Mouse (Mus musculus) lung, postnatal 0 days (tissue): ENCODE results near the gene Eefsec. TPM values are rescaled to one million over a fixed set of nuclear protein-coding genes. Genes with fewer than 3 reads are reported as not detected.

ENCODE experiments used
- ATAC-seq: fragments of 200-750 bp; cut with Nextera tagmentation; 2 replicates; pipeline ENCODE4 v1.8.0; 2017; ENCODE audit warnings: moderate library complexity
- DNase-seq: peaks from one replicate; pipeline ENCODE4 v3.0.0-alpha.2; 2016; ENCODE audit warnings: low spot score
- H3K27ac ChIP-seq: fragments of 300-500 bp; sonication (generic); 2 replicates; pipeline ENCODE4 v1.5.1; 2014; ENCODE audit warnings: antibody characterized with exemption, mild to moderate bottlenecking, low read length, mixed read lengths
- H3K27me3 ChIP-seq: fragments of 300-500 bp; sonication (generic); replicated peaks from 2 replicates; pipeline ENCODE4 v1.6.1; 2014; ENCODE audit warnings: low read length, mixed read lengths; ENCODE audit not compliant: insufficient read depth
- H3K36me3 ChIP-seq: fragments of 300-500 bp; sonication (generic); 2 replicates; pipeline ENCODE4 v1.6.1; 2014; ENCODE audit warnings: low read length, mixed read lengths; ENCODE audit not compliant: insufficient read depth
- H3K4me1 ChIP-seq: fragments of 300-500 bp; sonication (generic); 2 replicates; pipeline ENCODE4 v1.6.1; 2014; ENCODE audit warnings: antibody characterized with exemption, low read depth, low read length, mixed read lengths; ENCODE audit not compliant: insufficient read depth
- H3K4me2 ChIP-seq: fragments of 300-500 bp; sonication (generic); replicated peaks from 2 replicates; pipeline ENCODE4 v1.6.1; 2014; ENCODE audit warnings: low read depth, mild to moderate bottlenecking, low read length, moderate library complexity, mixed read lengths
- H3K4me3 ChIP-seq: fragments of 300-500 bp; sonication (generic); 2 replicates; pipeline ENCODE4 v1.5.1; 2014; ENCODE audit warnings: low read depth, low read length
- H3K9ac ChIP-seq: fragments of 300-500 bp; sonication (generic); replicated peaks from 2 replicates; pipeline ENCODE4 v1.6.1; 2014; ENCODE audit warnings: low read depth, mild to moderate bottlenecking
- H3K9me3 ChIP-seq: fragments of 300-500 bp; sonication (generic); 2 replicates; pipeline ENCODE4 v1.6.1; 2016; ENCODE audit warnings: low read length, mixed read lengths
- CTCF ChIP-seq: IDR thresholded peaks from 2 replicates; pipeline ENCODE4 v1.5.1; 2016; ENCODE audit warnings: antibody characterized with exemption, mild to moderate bottlenecking
- EP300 ChIP-seq: IDR thresholded peaks from 2 replicates; pipeline ENCODE4 v1.6.1; 2016; ENCODE audit warnings: antibody characterized with exemption, mild to moderate bottlenecking, control low read depth
- WGBS: fragments of 180-500 bp; shearing (Covaris S2); extraction: QIAGEN DNeasy Blood & Tissue Kit; methylation state at CpG from one replicate; pipeline ENCODE4 v1.1.7; 2014; 5-methylcytosine and 5-hydroxymethylcytosine counted together
- polyA plus RNA-seq: library from polyadenylated mRNA; unstranded; fragments of >200 nt; fragmentation: Nextera tagmentation; extraction: Ambion mirVana; gene quantifications from 2 replicates; pipeline ENCODE4 v1.2.1, GENCODE M21; 2015

Eefsec gene
- polyA plus RNA-seq, 1 experiment from 2014 or later = 21.0 TPM

- H3K9me3 ChIP-seq = no peaks in the 10 kb centered on the region
- H3K27ac ChIP-seq = no peak overlapping the region
- H3K4me2 ChIP-seq = no peak overlapping the region
- 25% methylated on average over 4 of the region's 4 CpGs for WGBS
- H3K36me3 ChIP-seq = no peaks in the 10 kb centered on the region
- no peak overlapping the region for H3K9ac ChIP-seq
- H3K27me3 ChIP-seq = no peaks in the 10 kb centered on the region
- no peak for ATAC-seq
- H3K4me3 ChIP-seq = no peak overlapping the region
- TF ChIP-seq EP300 = no peak
- no peak for TF ChIP-seq CTCF
- no peak for DNase-seq
- no peaks in the 10 kb centered on the region for H3K4me1 ChIP-seq
These were observed 227.2 kb downstream of the Eefsec start for GRCm38 (mm10) chr6:88219094-88219493.

GRCm38 (mm10) chr6:88216199-88216598 lies 230.1 kb downstream of the Eefsec start:
- Histone ChIP-seq H3K4me3 (no peak overlapping the region), H3K4me1 (no peaks in the 10 kb centered on the region), H3K36me3 (no peaks in the 10 kb centered on the region), H3K4me2 (no peak overlapping the region), H3K27me3 (no peaks in the 10 kb centered on the region), H3K9me3 (no peaks in the 10 kb centered on the region), H3K27ac (no peak overlapping the region), H3K9ac (no peak overlapping the region)
- ATAC-seq (no peak), DNase-seq (no peak)
- WGBS = 64% methylated on average over 4 of the region's 4 CpGs
- TF ChIP-seq CTCF (no peak), EP300 (no peak)

DNA sequence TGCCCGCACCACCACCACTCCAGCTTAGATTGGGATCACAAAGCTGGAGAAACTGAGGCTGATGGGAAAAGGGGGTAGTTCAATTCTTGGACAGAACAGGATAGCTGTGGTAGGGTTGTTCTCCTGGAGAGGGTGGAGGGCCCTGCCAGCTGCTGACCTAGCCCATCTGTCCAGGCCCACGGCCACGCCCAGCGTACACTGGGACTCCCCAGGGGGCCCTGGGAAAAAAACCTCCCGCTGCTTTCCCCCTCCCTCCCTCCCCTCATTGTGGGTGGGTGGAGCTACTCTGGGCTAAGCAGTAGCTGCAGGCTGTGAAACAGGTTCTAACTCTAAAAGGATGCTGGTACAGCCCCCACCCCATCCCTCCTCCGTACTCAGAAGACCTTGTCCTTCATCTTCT lies 230.5 kb downstream of the Eefsec start:
- no peak for TF ChIP-seq EP300
- no peak for TF ChIP-seq CTCF
- no peak for DNase-seq

DNA sequence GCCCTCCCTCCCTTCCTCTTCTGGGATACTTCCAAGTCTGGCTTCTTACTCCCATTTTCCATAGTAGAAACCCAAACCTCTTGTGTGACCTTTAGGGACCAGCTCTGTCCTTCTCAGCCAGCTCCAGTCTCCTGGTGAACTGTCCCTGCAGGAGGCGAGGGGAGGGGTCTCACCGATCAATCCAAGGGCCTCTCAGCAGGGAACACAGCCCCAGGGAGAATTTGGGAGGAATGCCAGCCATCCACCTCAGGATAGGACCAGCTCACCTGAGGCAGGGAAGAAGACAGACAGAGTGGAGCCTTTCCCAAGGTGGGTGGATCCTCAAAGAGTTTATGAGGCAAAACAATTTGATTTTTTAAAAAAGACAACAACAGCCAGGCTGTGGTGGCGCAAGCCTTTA lies 236.2 kb downstream of the Eefsec start:
- Histone ChIP-seq H3K4me1 (no peaks in the 10 kb centered on the region), H3K9me3 (no peaks in the 10 kb centered on the region), H3K4me3 (no peak overlapping the region), H3K36me3 (no peaks in the 10 kb centered on the region), H3K4me2 (no peak overlapping the region), H3K9ac (no peak overlapping the region), H3K27ac (no peak overlapping the region), H3K27me3 (peaks cover 8% of the 10 kb centered on the region; the same call in 1 of the 2 replicates)
- DNase-seq = no peak
- ATAC-seq = no peak
- no peak for TF ChIP-seq CTCF
- TF ChIP-seq EP300 = no peak
- WGBS = 74% methylated on average over 3 of the region's 3 CpGs

More for the DNA sequence above, 230.5 kb downstream of the Eefsec start:
- H3K9ac ChIP-seq = no peak overlapping the region
- H3K27me3 ChIP-seq = no peaks in the 10 kb centered on the region
- H3K9me3 ChIP-seq = no peaks in the 10 kb centered on the region
- H3K36me3 ChIP-seq = no peaks in the 10 kb centered on the region
- ATAC-seq = no peak
- H3K4me2 ChIP-seq = no peak overlapping the region
- no peak overlapping the region for H3K4me3 ChIP-seq
- no peaks in the 10 kb centered on the region for H3K4me1 ChIP-seq
- WGBS = 40% methylated on average over 6 of the region's 6 CpGs
- H3K27ac ChIP-seq = no peak overlapping the region

DNA sequence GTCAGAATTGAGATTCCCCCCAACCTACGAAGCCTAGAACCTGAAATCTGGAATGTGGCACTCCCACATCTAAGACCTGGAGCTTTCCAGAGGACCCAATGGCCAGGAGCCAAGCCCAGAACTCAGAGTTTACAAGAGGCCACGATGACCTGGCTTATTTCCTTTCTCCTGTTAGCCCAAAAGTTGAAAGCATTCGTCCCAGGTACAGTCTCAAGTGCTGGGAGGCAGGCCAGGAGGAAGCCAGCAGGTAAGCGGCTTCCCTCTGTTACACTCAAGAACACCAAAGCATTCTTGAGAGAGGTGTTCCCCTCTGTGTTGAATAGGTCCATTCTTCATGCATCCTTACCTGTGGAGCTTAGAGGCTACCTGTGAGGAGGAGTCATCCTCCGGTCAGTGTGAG lies 236.9 kb downstream of the Eefsec start:
- TF ChIP-seq CTCF (no peak), EP300 (no peak)
- Histone ChIP-seq H3K4me2 (no peak overlapping the region), H3K4me3 (no peak overlapping the region), H3K9me3 (no peaks in the 10 kb centered on the region), H3K27me3 (peaks cover 15% of the 10 kb centered on the region), H3K36me3 (no peaks in the 10 kb centered on the region), H3K27ac (no peak overlapping the region), H3K4me1 (no peaks in the 10 kb centered on the region), H3K9ac (no peak overlapping the region)
- no peak for ATAC-seq
- 47% methylated on average over 5 of the region's 5 CpGs for WGBS
- peak; percentile 45 for DNase-seq

- WGBS = 95% methylated on average over 3 of the region's 3 CpGs
- Histone ChIP-seq H3K9ac (no peak overlapping the region), H3K9me3 (no peaks in the 10 kb centered on the region), H3K36me3 (no peaks in the 10 kb centered on the region), H3K27ac (no peak overlapping the region; the same call in 1 of the 2 replicates), H3K4me3 (no peak overlapping the region), H3K27me3 (peaks cover 26% of the 10 kb centered on the region), H3K4me2 (no peak overlapping the region), H3K4me1 (0 out of 2 replicates have a peak, but pooled peaks cover 4% of the 10 kb centered on the region)
- TF ChIP-seq EP300 (no peak), CTCF (no peak)
- ATAC-seq (no peak), DNase-seq (no peak)
These were observed 238.0 kb downstream of the Eefsec start for GRCm38 (mm10) chr6:88208321-88208720.

GRCm38 (mm10) chr6:88207403-88208033 lies 238.8 kb downstream of the Eefsec start:
- no peaks in the 10 kb centered on the region for H3K9me3 ChIP-seq
- H3K4me2 ChIP-seq = no peak overlapping the region
- H3K4me3 ChIP-seq = no peak overlapping the region
- DNase-seq (no peak), ATAC-seq (no peak)
- 82% methylated on average over 10 of the region's 10 CpGs for WGBS
- 0 out of 2 replicates have a peak, but pooled peaks cover 4% of the 10 kb centered on the region for H3K4me1 ChIP-seq
- H3K27ac ChIP-seq = no peak overlapping the region
- H3K27me3 ChIP-seq = peaks cover 27% of the 10 kb centered on the region
- no peak overlapping the region for H3K9ac ChIP-seq
- H3K36me3 ChIP-seq = no peaks in the 10 kb centered on the region
- TF ChIP-seq EP300 (no peak), CTCF (no peak)

Other genes with a start within 250 kb of the Eefsec start
- not detected in 2 replicates for gene Dnajb8, start 224.3 kb downstream of the Eefsec start, polyA plus RNA-seq
- gene Ruvbl1, start 18.9 kb upstream of the Eefsec start, polyA plus RNA-seq = 48.5 and 49.4 TPM in 2 replicates
- 145 and 149 TPM in 2 replicates for gene Sec61a1, start 72.4 kb upstream of the Eefsec start, polyA plus RNA-seq
- gene Kbtbd12, start 191.4 kb upstream of the Eefsec start, polyA plus RNA-seq = 0.42 and 0.97 TPM in 2 replicates